Mouse (Mus musculus): ENCODE results near the gene Ptprt. TPM values are rescaled to one million over a fixed set of nuclear protein-coding genes. Genes with fewer than 3 reads are reported as not detected.

The Ptprt gene
- polyA plus RNA-seq, 1 experiment from 2014 or later, result 3.4 TPM

DNA sequence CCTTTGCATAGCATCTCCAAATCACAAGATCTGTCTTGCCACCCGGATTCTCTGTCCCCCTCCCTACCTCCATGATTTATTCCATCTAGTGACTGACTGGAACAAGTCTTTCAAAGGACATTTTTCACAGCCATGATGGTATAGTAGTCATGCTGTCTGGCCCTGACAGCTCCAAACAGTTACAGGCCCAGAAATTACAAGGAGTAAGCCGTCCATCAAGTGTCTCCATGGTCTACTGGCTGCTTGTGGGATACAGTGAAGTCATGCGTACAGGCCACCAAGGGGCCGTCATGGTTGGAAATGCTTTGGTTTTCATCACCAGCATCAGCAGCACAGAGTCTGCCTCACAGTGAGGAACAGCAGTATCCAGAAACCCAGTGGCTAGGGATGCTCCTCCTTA is 156.1 kb downstream of the Ptprt start:
- Histone ChIP-seq H3K9me3 (ENCODE audit: low read depth, low read length) (no peaks in the 10 kb centered on the region), H3K9ac (no peak overlapping the region), H3K4me3 (ENCODE audit: low read depth, low read length) (no peak overlapping the region), H3K4me1 (ENCODE audit: insufficient read depth) (no peaks in the 10 kb centered on the region), H3K27ac (ENCODE audit: low read depth) (no peak overlapping the region), H3K4me2 (no peak overlapping the region), H3K27me3 (ENCODE audit: insufficient read depth, low read length) (no peaks in the 10 kb centered on the region), H3K36me3 (ENCODE audit: insufficient read depth) (no peaks in the 10 kb centered on the region)
- no peak for TF ChIP-seq CTCF (IDR thresholded peaks at IDR 0.05; ENCODE audit: low read depth)
- ATAC-seq (ENCODE audit: insufficient read depth) (no peak), DNase-seq (no peak)
- WGBS, result 72% methylated on average over 4 of the region's 4 CpGs

DNA sequence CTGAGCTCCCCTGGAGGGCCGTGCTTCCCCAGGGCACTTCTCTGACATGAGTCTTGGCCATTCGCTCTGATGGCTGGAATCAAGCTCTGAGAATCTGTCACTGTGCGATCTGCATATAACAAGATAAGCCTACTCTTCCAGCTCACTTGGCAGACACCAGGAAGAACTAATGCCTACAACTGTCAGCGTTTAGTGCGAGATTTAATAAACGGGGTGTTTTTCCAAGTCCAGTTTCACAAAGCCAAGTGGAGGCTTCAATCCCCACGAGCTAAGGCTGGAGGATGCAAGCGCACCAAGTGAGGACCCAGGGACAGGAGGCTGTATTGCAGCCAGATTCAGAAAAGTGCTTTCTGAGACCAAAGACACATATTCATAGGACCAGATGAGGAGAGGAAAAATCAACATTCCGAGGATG is 161.4 kb downstream of the Ptprt start:
- DNase-seq, result peak; percentile 69
- Histone ChIP-seq H3K27ac (ENCODE audit: low read depth) (no peak overlapping the region), H3K27me3 (ENCODE audit: insufficient read depth, low read length) (no peaks in the 10 kb centered on the region), H3K4me3 (ENCODE audit: low read depth, low read length) (no peak overlapping the region), H3K4me1 (ENCODE audit: insufficient read depth) (no peaks in the 10 kb centered on the region), H3K9ac (no peak overlapping the region), H3K9me3 (ENCODE audit: low read depth, low read length) (no peaks in the 10 kb centered on the region), H3K4me2 (no peak overlapping the region), H3K36me3 (ENCODE audit: insufficient read depth) (no peaks in the 10 kb centered on the region)
- 0 out of 2 replicates have a peak, but pooled peaks have one; percentile 2 for TF ChIP-seq CTCF (IDR thresholded peaks at IDR 0.05; ENCODE audit: low read depth)
- 51% methylated on average over 9 of the region's 9 CpGs for WGBS
- ATAC-seq (ENCODE audit: insufficient read depth), result peak; percentile 89

DNA sequence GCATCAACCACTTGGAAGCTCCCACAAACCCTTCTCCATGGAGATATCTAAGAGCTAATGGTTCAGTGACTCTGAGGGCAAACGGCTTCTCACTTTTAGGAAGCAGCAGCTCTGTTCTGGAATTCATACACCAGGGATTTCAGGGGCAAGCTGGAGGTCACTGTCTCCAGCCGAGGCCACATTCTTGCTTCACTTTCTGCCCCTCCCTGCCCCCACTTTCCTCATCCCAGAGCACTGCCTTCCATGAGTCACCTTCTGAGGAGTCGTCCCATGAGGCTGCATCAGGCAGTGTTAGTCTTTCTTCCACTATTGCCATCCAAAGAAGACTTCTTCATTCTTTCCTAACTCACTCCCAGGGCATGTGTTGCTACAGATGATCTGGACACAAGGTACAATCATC is 162.8 kb downstream of the Ptprt start:
- DNase-seq (no peak), ATAC-seq (ENCODE audit: insufficient read depth) (no peak)
- no peak for TF ChIP-seq CTCF (IDR thresholded peaks at IDR 0.05; ENCODE audit: low read depth)
- Histone ChIP-seq H3K4me2 (no peak overlapping the region), H3K4me1 (ENCODE audit: insufficient read depth) (no peaks in the 10 kb centered on the region), H3K4me3 (ENCODE audit: low read depth, low read length) (no peak overlapping the region), H3K9me3 (ENCODE audit: low read depth, low read length) (no peaks in the 10 kb centered on the region), H3K9ac (no peak overlapping the region), H3K36me3 (ENCODE audit: insufficient read depth) (no peaks in the 10 kb centered on the region), H3K27ac (ENCODE audit: low read depth) (no peak overlapping the region), H3K27me3 (ENCODE audit: insufficient read depth, low read length) (no peaks in the 10 kb centered on the region)
- 44% methylated on average over 3 of the region's 3 CpGs for WGBS

DNA sequence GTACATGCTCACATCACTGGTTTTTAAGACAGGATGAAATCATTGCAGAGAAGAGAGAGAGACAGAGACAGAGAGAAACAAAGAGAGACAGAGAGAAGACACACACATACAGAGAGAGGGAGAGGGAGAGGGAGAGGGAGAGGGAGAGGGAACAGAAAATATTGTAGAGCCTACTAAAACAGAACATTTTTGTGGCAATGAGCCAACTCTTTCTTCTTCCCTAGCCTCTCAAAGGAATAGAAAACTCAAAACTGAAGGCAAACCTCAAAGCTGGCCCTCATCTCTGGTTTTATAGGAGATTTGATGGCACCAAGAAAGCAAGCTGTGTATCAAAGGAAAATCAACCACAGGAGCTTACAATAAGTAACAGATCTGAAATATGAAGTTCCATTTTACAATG is 176.9 kb downstream of the Ptprt start:
- TF ChIP-seq CTCF (IDR thresholded peaks at IDR 0.05; ENCODE audit: low read depth), result no peak

DNA sequence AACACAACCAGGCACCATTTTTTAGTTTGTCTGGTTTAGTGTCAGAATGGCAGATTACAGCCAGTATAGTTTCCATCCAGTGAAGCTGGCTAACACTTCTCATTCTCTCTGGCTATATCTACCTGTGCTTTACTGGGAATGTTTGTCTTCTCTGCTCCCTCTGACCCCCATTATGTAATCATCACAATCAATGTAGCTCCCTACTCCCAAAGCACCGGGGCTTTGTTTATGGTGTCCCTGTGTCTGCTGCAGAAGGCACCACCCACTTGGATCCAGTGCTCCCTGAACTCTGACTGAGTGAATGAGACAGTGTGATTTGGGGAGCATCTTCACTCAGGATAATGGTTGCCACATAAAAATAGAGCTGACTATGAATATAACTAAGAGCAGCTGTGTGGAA is 217.8 kb downstream of the Ptprt start:
- no peaks in the 10 kb centered on the region for H3K36me3 ChIP-seq (ENCODE audit: insufficient read depth)
- no peaks in the 10 kb centered on the region for H3K27me3 ChIP-seq (ENCODE audit: insufficient read depth, low read length)
- ATAC-seq (ENCODE audit: insufficient read depth), result no peak
- H3K4me2 ChIP-seq, result no peak overlapping the region
- no peak for DNase-seq
- no peak for TF ChIP-seq CTCF (IDR thresholded peaks at IDR 0.05; ENCODE audit: low read depth)
- WGBS, result 3% methylated on average over 1 of the region's 1 CpGs
- no peak overlapping the region for H3K4me3 ChIP-seq (ENCODE audit: low read depth, low read length)
- H3K27ac ChIP-seq (ENCODE audit: low read depth), result no peak overlapping the region
- H3K9ac ChIP-seq, result no peak overlapping the region
- no peaks in the 10 kb centered on the region for H3K4me1 ChIP-seq (ENCODE audit: insufficient read depth)
- no peaks in the 10 kb centered on the region for H3K9me3 ChIP-seq (ENCODE audit: low read depth, low read length)

More for the DNA sequence above, 176.9 kb downstream of the Ptprt start:
- Histone ChIP-seq H3K4me1 (ENCODE audit: insufficient read depth) (no peaks in the 10 kb centered on the region), H3K27ac (ENCODE audit: low read depth) (no peak overlapping the region), H3K36me3 (ENCODE audit: insufficient read depth) (no peaks in the 10 kb centered on the region), H3K27me3 (ENCODE audit: insufficient read depth, low read length) (no peaks in the 10 kb centered on the region), H3K9ac (no peak overlapping the region), H3K4me2 (no peak overlapping the region), H3K9me3 (ENCODE audit: low read depth, low read length) (no peaks in the 10 kb centered on the region), H3K4me3 (ENCODE audit: low read depth, low read length) (no peak overlapping the region)
- DNase-seq, result peak; percentile 51
- ATAC-seq (ENCODE audit: insufficient read depth), result no peak

DNA sequence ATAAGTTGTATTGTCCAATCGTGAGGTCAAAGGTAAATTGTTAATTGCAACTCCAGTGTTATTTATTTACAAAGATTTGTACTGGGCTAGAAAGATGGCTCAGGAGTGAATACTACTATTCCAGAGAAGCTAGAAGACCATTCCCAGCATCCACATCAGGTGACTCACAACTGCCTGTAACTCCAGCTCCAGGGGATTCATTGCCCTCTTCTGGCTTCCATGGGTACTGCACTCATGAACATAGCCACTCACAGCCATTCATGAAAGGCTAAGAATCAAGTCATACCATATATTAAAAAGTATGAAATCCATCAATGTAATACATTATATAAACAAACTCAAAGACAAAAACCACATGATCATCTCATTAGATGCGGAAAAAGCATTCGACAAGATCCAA is 224.3 kb downstream of the Ptprt start:
- DNase-seq (no peak), ATAC-seq (ENCODE audit: insufficient read depth) (no peak)
- Histone ChIP-seq H3K36me3 (ENCODE audit: insufficient read depth) (no peaks in the 10 kb centered on the region), H3K27me3 (ENCODE audit: insufficient read depth, low read length) (no peaks in the 10 kb centered on the region), H3K9me3 (ENCODE audit: low read depth, low read length) (no peaks in the 10 kb centered on the region), H3K9ac (no peak overlapping the region), H3K4me3 (ENCODE audit: low read depth, low read length) (no peak overlapping the region), H3K4me2 (no peak overlapping the region), H3K4me1 (ENCODE audit: insufficient read depth) (no peaks in the 10 kb centered on the region), H3K27ac (ENCODE audit: low read depth) (no peak overlapping the region)
- WGBS, result 85% methylated on average over 3 of the region's 3 CpGs
- TF ChIP-seq CTCF (IDR thresholded peaks at IDR 0.05; ENCODE audit: low read depth), result 0 out of 2 replicates have a peak, but pooled peaks have one; percentile 30

DNA sequence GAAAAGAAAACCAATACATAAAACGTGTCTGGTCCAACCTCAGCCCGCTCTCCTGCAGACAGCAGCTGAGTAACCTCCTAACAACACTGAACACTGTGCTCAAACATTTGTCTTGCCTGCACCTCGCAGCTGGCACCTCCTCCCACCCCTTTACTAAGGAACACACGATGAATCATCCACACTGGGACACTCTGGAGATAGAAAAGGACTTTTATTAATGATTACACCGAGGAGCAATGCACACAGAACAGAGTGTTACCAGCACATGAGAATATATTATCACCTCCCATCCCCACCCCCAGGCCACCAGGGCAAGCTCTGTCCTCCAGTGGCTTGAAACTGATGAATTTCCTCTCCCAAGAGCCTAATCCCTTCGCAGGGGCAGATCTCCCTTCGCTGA is 230.8 kb downstream of the Ptprt start:
- Histone ChIP-seq H3K9ac (no peak overlapping the region), H3K9me3 (ENCODE audit: low read depth, low read length) (no peaks in the 10 kb centered on the region), H3K4me3 (ENCODE audit: low read depth, low read length) (no peak overlapping the region), H3K27me3 (ENCODE audit: insufficient read depth, low read length) (no peaks in the 10 kb centered on the region), H3K27ac (ENCODE audit: low read depth) (no peak overlapping the region), H3K4me2 (no peak overlapping the region), H3K36me3 (ENCODE audit: insufficient read depth) (no peaks in the 10 kb centered on the region), H3K4me1 (ENCODE audit: insufficient read depth) (no peaks in the 10 kb centered on the region)
- ATAC-seq (ENCODE audit: insufficient read depth), result peak; percentile 65; the same call in 1 of the 2 replicates
- DNase-seq, result no peak
- no peak for TF ChIP-seq CTCF (IDR thresholded peaks at IDR 0.05; ENCODE audit: low read depth)
- 19% methylated on average over 7 of the region's 7 CpGs for WGBS

DNA sequence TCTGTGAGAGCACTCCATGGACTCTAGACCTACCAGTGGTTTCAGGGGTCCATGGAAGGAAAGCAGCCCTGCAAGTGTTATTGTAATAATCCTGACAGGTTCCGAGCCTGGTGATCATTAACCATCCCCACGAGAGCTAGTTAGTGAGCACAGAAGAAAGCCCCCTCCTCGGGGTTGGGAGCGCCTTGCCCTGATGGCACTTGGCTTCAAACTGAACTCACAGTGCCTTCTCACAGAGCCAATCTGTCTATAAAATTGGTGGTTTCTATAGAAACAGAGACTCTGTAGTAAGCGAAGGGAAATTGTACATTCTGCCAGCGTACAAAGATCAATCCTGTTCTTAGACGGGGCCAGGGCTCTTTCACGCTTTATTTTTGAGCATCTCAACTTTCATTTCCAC is 234.8 kb downstream of the Ptprt start:
- WGBS, result 83% methylated on average over 8 of the region's 8 CpGs
- Histone ChIP-seq H3K27ac (ENCODE audit: low read depth) (no peak overlapping the region), H3K9ac (no peak overlapping the region), H3K9me3 (ENCODE audit: low read depth, low read length) (no peaks in the 10 kb centered on the region), H3K4me3 (ENCODE audit: low read depth, low read length) (no peak overlapping the region), H3K4me1 (ENCODE audit: insufficient read depth) (no peaks in the 10 kb centered on the region), H3K36me3 (ENCODE audit: insufficient read depth) (no peaks in the 10 kb centered on the region), H3K27me3 (ENCODE audit: insufficient read depth, low read length) (no peaks in the 10 kb centered on the region), H3K4me2 (no peak overlapping the region)
- TF ChIP-seq CTCF (IDR thresholded peaks at IDR 0.05; ENCODE audit: low read depth), result no peak
- DNase-seq (no peak), ATAC-seq (ENCODE audit: insufficient read depth) (no peak)

Data from lung, embryonic 14.5 days (tissue).